Mouse (Mus musculus) left cerebral cortex, adult 8-10 months (tissue): Measurements from ENCODE around the gene Mei1. TPM values are rescaled to one million over a fixed set of nuclear protein-coding genes. Genes with fewer than 3 reads are reported as not detected.

Experiments
- DNase-seq, 2 experiments: peaks; one replicate each; pipeline ENCODE4 v3.0.0; 2022; ENCODE audit warnings: low spot score in 2 of 2
- total RNA-seq, 4 experiments: library from RNA; stranded (reverse); gene quantifications; 2 replicates each; pipeline ENCODE4 v1.2.4; 2022

Mei1 gene
- total RNA-seq, 4 experiments from 2014 or later, result 3.9 to 5.5 (median 4.0) TPM

DNA sequence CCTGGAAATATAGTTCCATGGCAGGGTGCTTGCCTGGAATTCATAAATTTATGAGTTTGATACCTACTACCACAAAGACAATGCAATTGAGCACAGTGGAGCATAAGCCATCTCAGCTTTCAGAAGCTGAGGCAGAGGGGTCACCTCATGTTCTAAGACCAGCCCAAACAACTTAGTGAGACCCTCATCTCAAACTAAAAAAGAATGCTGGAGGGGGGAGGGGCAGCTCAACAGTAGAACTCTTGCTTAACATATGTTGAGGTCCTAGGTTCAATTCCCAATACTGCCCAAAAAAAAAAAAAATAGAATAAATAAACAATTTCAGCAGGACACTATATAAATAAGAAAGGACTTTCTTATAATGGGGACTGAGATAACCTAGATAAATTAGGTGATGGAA is 80.2 kb downstream of the Mei1 start:
- DNase-seq, result no peak

DNA sequence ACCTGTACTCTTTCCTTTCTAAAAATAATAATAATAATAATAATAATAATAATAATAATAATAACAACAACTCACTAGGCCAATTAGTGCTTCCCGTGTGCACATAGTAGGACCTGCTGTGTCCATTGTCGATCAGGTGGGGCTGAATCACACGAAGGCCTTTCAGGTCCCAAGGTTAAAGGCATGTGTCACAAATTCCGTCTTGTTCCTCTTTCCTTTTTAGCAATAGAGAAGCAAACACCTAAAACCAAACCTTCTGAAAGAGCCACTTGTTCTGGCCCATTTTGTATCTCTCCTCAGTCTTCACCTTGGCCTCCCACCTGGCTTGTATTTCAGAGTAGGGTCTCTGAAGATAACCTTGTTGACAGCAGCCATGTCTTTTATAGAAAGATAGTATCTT is 81.4 kb downstream of the Mei1 start:
- no peak for DNase-seq

DNA sequence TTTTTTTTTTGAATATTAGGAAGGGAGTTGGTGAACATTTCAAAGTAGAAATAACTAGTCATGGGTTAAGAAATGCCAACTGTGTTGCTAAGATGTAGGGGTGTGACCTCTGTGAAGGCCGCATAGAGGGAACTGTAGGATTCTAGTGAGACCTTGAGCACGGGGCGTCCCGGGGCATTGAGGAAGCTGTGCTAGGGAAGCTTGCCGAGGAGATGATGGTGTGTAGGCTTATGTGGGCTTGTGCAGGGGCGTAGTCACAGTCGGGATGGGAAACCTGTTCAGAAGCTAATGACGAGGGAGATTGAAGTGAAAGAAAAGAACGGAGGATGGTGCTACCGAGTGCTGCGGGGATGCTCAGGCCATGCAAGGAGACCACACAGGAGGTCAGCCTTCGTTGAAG is 82.2 kb downstream of the Mei1 start:
- DNase-seq, result no peak

DNA sequence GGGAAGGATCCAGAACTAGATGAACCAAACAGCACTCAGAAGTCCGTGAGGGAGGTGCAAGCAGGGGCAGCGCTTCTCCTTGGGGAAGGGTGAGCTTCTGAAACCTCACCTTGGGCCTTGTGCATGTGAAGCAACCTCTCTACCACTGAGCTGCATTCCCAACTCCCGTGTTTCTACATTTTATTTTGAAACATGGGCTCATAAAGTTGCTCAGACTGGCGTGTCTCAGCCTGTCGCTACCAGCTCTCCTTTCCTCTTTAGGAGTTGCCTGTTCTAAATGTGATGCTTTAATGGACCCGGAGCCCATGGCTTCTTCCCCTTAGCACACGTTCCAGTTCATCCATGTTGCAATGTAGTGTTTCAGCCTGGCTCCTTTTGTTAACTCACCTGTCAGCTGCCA is 82.6 kb downstream of the Mei1 start:
- no peak for DNase-seq

DNA sequence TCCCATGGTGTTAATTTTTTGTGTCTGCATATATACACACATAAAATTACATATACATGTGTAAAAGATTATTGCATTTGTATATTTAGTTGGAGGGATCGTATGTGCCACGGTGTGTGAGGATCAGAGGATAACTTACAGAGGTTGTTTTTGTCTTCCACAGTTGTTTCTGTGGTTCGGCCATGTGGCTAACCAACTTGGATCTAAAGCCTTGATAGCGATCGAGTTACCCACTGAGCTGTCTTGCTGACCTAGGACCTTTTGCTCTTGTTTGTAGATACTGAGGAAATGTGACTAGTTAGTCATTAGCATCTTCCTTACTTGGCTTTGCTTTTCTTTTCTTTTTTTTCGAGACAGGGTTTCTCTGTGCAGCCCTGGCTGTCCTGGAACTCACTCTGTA is 86.5 kb downstream of the Mei1 start:
- no peak for DNase-seq

DNA sequence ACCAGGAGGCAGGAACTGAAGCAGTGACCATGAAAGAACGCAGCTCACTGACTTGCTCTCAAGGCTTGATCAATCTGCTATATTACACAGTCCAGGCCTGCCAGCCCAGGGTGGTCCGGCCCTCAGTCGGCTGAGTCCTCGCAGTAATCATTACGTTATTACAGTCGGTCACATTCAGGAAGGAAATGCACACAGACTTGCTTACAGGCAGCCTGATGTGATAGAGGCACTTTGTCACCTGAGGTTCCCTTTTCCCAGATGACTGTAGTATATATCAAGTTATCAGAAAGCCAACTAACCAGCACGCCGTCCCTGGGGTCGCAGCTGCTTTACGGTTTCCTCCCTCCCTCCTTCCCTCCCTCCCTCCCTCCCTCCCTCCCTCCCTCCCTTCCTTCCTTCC is 87.1 kb downstream of the Mei1 start:
- no peak for DNase-seq

DNA sequence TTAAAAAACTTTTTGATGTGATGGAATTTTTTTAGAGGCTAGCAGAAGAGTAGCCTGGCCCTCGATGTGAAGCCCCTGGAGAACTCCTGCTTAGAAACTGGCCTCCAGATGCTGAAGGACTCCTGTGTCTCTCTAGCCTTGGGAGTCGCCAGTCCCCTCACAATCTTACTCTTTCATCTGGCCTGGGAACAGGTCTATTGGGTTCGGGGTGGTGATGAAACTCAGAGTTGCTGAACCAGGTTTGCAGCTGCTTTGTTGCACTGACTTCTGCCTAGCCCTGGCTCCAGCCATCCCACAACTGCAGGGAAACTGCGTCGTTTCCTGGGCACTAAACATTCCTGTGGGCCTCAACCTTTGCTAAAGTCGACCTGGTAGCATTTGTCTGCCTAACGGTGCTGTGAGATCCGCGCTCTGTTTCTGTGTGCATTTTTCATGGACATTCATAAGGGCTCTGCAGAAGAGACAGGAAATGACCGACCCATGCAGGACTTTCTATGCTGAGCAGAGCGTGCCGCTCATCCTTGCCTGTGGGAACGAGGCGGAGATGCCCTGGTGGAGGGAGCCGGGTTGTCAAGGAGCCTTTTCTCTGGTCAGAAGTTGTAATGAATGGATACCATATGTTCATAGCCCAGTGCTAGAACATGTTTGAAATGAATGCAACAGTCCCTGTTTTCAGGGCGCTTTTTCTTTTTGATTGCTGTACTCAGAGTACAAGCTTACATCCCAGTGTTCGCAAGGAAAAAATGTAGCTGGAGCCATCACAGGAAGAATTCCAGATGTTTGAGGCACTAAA is 88.6 kb downstream of the Mei1 start:
- no peak for DNase-seq

DNA sequence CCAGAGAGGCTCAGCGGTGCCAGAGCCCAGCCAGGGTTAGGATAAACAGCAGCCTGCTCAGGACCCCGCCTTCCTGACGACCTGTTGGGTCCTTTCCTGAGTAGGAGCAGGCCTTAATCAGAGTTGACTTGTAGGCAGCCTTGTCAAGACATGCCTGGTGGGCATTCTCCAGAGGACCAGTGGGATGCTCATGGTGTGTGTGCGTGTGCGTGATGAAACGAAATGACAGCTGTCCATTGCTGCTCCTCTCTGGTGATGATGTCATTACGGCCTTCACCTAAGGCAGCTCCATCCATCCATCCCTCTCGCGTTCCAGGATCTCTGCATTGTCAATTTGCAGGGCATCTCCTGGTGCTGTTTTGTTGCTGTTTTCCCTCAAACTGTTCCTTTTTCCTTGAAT is 89.7 kb downstream of the Mei1 start:
- no peak for DNase-seq

DNA sequence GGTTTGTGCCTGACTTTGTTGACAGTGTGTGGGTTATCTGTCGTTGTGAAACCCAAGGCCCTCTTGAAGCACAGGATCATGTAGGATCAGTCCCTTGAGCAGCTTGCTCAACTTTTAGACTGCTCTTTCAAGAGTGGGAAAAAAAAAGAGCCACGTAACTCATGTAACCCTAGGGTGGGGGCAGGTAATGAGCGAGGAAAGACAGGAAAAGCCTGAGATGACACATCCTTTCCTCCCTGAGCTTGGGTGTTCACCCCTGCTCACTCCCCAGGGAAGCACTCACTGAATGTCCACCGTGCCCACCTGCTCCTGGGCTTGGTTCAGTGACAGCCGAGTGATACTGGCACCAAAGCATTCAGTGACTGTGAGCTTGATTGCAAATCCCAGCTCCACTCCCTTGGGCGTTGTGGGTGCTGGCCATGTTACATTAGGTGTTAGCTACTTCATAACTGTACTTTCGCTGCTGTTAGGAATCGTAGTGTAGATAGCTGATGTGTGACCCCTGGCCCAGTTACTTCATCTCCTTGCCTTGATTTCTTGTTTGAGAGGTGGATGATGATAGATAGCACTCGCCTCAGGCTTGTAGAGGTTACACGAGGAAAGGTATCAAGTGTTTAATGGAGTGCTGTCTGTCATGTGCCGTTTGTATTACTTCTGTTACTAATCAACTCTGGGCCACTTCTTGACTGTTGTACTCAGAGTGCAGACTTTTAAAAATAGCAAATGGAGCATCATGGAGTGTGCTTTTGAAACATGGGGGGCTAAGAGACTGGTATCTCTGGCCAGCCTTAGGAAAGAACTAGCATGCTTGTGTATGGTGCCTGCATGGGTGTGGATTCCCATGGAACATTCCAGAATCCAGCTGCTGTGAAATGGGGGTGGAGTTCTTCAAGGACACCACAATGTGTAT is 91.2 kb downstream of the Mei1 start:
- DNase-seq, result no peak

DNA sequence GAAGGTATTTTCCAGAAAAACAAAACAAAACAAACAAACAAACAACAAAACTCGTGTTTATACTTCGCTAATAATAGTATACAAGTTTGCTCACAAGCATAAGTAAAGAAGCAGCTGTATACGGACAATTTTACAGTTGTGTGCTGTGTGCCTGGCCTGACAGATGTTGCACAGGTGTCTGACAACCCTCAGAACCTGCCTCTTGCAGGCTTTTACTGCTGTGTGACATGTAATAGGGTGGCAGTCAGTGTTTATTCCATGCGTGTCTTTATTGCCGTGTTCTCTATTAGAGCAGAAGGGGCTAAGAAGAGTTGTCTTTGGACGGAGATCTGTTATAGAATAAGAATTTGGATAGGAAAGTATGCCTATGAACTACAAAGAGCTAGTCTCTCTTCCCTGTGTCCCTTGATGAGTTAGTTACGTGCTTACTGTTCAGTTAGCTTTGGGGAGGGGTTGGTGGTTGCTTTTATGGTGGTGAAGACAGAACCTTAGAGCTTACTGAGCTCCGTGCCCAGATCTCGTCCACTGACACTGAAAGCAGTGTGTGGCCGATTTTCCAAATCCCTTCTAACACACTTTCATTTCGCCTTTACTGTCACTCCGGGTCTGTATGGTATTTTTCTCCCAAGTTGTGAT is 92.3 kb downstream of the Mei1 start:
- no peak for DNase-seq

DNA sequence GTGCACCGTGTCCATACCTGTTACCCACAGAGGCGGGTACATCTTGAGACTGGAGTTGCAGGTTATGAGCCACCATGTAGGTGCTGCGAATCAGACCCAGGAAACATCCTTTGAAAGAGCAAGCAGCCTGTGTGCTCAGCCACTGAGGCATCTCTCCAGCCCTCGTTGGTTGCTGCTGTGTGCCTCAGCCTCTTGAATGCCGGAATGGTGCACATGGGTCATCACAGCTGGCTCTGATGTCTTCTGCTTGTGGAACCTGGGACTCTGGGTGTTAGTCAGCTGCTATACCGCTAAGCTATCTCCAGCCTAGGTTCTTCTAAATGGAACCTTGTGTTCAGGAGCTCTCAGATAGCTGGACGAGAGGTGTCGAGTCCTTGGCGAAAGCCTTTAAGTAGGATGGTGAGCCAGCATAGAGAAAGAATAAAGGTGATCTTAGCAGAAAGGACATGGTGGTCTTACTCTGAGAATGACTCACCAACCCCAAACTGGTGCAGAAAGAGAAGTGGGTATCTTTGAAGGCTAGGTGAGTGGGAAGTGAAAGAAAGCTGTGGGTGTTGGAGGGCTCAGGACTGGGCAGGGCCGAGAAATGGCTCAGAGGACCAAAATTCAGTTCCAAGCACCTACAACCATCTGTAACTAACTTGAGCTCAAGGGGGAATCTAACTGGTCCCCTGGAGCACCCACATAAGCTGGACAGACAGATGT is 93.7 kb downstream of the Mei1 start:
- no peak for DNase-seq

DNA sequence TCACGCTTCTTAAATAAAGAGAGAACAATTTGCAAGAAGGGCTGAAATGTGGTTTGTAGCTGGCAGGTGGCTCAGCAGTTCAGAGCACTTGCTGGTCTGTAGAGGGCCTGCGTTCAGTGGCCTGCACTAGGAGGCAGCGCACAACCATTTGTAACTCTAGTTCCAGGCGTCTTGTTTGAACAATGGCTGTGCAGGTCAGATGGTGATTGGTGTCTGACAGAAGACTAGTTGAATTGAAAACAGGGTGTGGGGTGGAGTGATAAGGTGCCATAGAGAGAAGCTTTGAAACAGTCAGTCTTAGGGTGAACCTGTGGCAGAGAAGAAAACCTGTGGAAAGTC is 94.2 kb downstream of the Mei1 start:
- DNase-seq, result no peak

DNA sequence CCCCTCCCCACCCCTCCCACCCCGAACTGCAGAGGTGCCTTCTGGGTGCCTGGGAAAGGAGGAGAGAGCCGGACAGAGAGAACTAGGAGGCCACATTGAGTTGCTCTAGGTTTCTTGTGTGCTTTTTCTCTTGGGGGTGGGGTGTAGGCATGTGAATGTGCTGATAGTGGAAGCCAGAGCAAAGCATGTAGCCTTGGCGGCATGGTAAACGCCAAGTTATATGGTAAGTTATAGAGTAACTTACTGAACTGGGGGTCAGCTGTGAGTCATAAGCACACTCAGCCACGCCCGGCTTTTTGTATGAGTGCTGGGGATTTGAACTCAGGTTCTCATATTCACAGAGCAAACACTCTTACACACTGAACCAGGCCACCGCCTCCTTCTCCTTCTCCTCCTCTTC is 94.7 kb downstream of the Mei1 start:
- DNase-seq, result no peak

DNA sequence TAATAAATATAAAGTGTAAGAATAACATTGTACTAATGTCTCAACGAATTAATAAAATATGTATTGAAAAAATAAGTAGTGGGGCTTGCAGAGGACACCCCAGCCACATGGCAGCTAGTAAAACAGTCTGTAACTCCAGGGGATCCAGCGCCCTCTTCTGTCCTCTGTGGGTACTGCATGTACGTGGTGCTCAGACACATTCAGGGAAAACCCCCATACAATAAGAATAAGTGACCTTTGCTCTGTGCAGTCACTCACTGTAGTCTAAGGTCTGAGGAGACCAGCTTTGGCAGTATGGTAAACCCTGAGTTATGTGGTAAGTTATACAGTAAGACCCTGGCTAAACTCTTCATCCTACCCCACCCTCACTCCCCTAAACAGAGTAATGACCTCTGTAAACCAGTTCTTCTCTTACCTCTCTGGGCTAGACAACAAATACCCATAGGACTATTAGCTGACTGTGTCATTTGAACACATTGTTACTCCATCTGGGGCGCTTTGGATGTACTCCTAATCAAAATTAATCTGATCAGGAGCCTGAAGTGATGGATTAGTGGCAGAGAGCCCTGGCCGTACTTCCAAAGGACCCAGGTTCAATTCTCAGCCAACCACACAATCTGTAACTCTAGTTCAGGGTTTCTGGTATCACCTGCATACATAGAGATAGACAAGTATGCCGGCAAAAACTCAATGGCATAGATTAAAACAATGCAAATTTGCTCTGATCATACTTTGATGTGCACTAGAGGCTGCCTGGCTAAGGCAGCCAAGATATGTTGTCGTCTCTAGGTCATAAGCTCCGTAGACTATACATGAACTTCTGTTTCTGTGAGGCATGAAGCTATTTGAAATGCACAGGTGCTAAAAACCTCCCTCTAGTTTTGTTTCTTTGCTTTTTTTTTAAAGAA is 95.8 kb downstream of the Mei1 start:
- peak in 1 of 2 experiments; percentile 82 for DNase-seq

DNA sequence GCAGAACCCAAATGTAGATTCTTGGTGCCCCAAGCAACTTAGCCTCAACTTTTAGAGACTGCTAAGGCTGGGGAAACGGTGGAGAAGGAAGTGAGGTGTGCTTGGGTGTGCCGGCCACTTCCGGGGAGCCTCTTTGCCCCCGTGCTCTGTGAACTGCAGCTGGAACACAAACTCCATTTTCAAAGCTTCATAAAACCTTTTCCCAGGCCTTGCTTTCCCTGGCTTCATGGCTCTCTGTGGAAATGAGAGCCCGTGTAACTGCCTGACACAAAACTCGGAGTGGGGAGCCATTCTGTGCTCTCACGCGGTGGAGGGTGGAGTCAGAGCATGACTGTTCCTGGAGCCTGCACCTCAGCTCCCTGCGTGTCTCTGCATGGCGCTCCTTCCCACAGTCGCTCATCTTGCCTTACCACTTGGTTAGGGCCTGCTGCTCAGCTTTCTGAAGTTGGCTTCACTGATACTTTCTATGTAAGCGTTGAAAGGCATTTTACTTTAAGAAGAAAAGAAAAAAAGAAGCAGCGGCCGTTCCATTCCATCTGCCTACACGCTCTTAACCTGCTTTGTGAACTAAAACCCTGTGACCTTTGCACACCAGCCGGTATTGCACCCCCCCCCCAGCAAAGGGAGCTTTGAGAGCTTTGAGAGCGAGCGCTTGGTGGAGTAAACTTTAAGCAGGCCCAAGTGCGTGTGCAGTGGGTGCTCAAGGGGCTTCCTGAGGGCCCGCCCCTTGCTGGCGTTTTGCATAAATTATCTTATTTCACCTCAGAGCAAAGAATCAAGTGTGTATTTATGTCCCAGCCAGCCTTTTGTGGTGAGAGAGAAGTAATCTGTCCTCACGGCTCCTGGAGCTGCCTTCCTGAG is 96.7 kb downstream of the Mei1 start:
- DNase-seq, result no peak

DNA sequence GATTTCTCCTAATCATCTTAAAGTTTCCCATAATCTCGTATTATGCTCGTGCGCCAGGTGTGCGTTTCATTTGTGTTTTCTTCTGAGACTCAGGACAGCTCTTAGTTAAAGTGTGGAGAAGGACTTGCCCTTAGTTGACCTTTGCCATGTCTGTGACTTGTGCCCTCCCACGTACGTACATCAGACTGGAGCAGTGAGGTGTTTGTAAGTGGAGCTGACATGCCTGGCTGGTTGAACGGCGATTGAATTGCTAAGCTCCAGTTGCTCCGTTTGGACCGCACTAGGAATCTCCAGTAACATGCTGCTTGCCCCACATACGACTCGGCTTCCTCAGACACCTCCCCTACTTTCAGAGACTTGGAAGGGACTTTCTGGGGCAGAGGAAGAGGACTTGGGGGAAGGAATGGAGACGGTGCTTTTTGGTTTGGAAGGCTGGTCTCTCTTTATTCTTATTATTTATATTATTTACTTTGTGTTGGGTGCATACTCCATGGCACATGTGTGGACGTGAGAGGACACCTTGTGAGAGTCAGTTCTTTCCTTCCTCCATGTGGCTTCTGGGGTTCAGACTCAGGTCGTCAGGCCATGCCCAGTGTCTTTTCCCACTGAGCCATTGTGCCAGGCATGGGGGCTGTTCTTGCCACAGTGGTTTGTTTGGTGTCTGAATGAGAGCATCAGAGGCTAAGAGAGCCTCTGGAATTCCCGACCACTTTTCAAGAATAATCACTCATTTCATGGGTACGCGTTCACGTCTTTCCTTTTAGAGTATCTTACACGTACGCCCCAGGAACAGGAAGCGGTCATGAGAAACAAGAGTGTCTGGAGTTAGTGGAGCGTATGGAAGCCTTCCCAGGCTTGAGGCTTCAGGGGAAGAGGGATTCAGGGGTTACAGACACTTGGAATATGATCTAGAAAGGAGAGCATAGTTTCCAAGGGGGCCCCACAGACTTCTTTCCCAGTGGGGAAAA is 97.7 kb downstream of the Mei1 start:
- DNase-seq, result no peak

DNA sequence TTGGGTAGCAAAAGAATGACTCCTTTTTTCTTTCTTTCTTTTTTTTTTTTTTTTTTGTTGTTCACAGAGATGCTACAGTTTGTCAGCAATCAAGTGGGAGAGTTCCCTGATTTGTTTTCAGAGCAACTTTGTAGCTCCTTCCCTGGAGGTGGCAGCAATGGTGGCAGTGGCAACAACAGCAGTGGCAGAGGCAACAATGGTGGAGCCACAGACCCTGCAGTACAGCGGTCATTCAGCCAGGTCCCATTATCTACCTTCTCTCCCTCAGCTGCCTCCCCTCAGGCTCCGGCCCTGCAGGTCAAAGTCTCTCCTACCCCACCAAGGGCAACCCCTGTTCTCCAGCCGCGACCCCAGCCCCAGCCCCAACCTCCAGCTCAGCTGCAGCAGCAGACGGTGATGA is 99.9 kb downstream of the Mei1 start:
- DNase-seq, result no peak
